Mouse (Mus musculus) forebrain, embryonic 16.5 days (tissue): ENCODE measurements at regions not wholly inside any gene's neighbourhood (a gene's known extent, or its start where the extent isn't known, plus 50 kb on each side); places are given as distances from the start of the nearest gene placed in this dataset.

ENCODE experiments used
- ATAC-seq: fragments of 200-750 bp; cut with Nextera tagmentation; 2 replicates; pipeline ENCODE4 v1.8.0; 2017; ENCODE audit warnings: mild to moderate bottlenecking, moderate library complexity
- H3K27ac ChIP-seq: fragments of 300-500 bp; sonication (generic); 2 replicates; pipeline ENCODE4 v1.5.1; 2014; ENCODE audit warnings: low read length, control low read depth
- H3K27me3 ChIP-seq: fragments of 300-500 bp; sonication (generic); replicated peaks from 2 replicates; pipeline ENCODE4 v1.6.1; 2014; ENCODE audit warnings: low read length; ENCODE audit not compliant: control insufficient read depth, insufficient read depth
- H3K36me3 ChIP-seq: fragments of 300-500 bp; sonication (generic); 2 replicates; pipeline ENCODE4 v1.6.1; 2014; ENCODE audit not compliant: control insufficient read depth, insufficient read depth
- H3K4me1 ChIP-seq: fragments of 300-500 bp; sonication (generic); replicated peaks from 2 replicates; pipeline ENCODE4 v1.6.1; 2014; ENCODE audit warnings: low read length; ENCODE audit not compliant: control insufficient read depth, insufficient read depth
- H3K4me2 ChIP-seq: fragments of 300-500 bp; sonication (generic); 2 replicates; pipeline ENCODE4 v1.6.1; 2014; ENCODE audit warnings: mild to moderate bottlenecking, low read length, control low read depth
- H3K4me3 ChIP-seq: fragments of 300-500 bp; sonication (generic); replicated peaks from 2 replicates; pipeline ENCODE4 v1.5.1; 2014; ENCODE audit warnings: mild to moderate bottlenecking, low read length, control low read depth
- H3K9ac ChIP-seq: fragments of 300-500 bp; sonication (generic); replicated peaks from 2 replicates; pipeline ENCODE4 v1.6.1; 2014; ENCODE audit warnings: low read depth, low read length, control low read depth
- H3K9me3 ChIP-seq: fragments of 300-500 bp; sonication (generic); 2 replicates; pipeline ENCODE4 v1.6.1; 2016; ENCODE audit warnings: low read length; ENCODE audit not compliant: control insufficient read depth
- WGBS: fragments of 180-500 bp; shearing (Covaris S2); extraction: QIAGEN DNeasy Blood & Tissue Kit; methylation state at CpG from one replicate; pipeline ENCODE4 v1.1.7; 2014; 5-methylcytosine and 5-hydroxymethylcytosine counted together

GRCm38 (mm10) chr10:98652084-98652483, 262.1 kb upstream of the Atp2b1 start:
- H3K9me3 ChIP-seq, result no peaks in the 10 kb centered on the region
- H3K27me3 ChIP-seq, result no peaks in the 10 kb centered on the region
- no peak overlapping the region for H3K4me3 ChIP-seq
- 94% methylated on average over 2 of the region's 2 CpGs for WGBS
- no peak overlapping the region for H3K9ac ChIP-seq
- H3K27ac ChIP-seq, result no peak overlapping the region
- no peaks in the 10 kb centered on the region for H3K36me3 ChIP-seq
- H3K4me2 ChIP-seq, result no peak overlapping the region
- no peak for ATAC-seq
- H3K4me1 ChIP-seq, result no peaks in the 10 kb centered on the region

- 40% methylated on average over 1 of the region's 1 CpGs for WGBS
- ATAC-seq, result no peak
- Histone ChIP-seq H3K36me3 (no peaks in the 10 kb centered on the region), H3K9ac (no peak overlapping the region), H3K4me2 (no peak overlapping the region), H3K4me3 (no peak overlapping the region), H3K27me3 (no peaks in the 10 kb centered on the region), H3K4me1 (no peaks in the 10 kb centered on the region), H3K9me3 (no peaks in the 10 kb centered on the region), H3K27ac (no peak overlapping the region)
Measured at GRCm38 (mm10) chr10:98660747-98661146, 253.5 kb upstream of the Atp2b1 start.

- H3K4me2 ChIP-seq, result no peak overlapping the region
- H3K27ac ChIP-seq, result no peak overlapping the region
- no peaks in the 10 kb centered on the region for H3K36me3 ChIP-seq
- H3K27me3 ChIP-seq, result no peaks in the 10 kb centered on the region
- no peak overlapping the region for H3K4me3 ChIP-seq
- H3K9me3 ChIP-seq, result no peaks in the 10 kb centered on the region
- H3K9ac ChIP-seq, result no peak overlapping the region
- no peak for ATAC-seq
- 95% methylated on average over 3 of the region's 3 CpGs for WGBS
- no peaks in the 10 kb centered on the region for H3K4me1 ChIP-seq
Measured at GRCm38 (mm10) chr10:98665936-98666505, 248.2 kb upstream of the Atp2b1 start.

GRCm38 (mm10) chr10:98667728-98668127, 246.5 kb upstream of the Atp2b1 start:
- Histone ChIP-seq H3K27ac (no peak overlapping the region), H3K4me2 (no peak overlapping the region), H3K36me3 (no peaks in the 10 kb centered on the region), H3K27me3 (no peaks in the 10 kb centered on the region), H3K9me3 (no peaks in the 10 kb centered on the region), H3K4me1 (no peaks in the 10 kb centered on the region), H3K4me3 (no peak overlapping the region), H3K9ac (no peak overlapping the region)
- 85% methylated on average over 1 of the region's 1 CpGs for WGBS
- no peak for ATAC-seq

GRCm38 (mm10) chr10:98674131-98674530, 240.1 kb upstream of the Atp2b1 start:
- Histone ChIP-seq H3K9ac (no peak overlapping the region), H3K36me3 (no peaks in the 10 kb centered on the region), H3K9me3 (no peaks in the 10 kb centered on the region), H3K27ac (no peak overlapping the region), H3K4me2 (no peak overlapping the region), H3K4me3 (no peak overlapping the region), H3K27me3 (no peaks in the 10 kb centered on the region), H3K4me1 (no peaks in the 10 kb centered on the region)
- 83% methylated on average over 1 of the region's 1 CpGs for WGBS
- ATAC-seq, result no peak

GRCm38 (mm10) chr10:98676907-98677306, 237.3 kb upstream of the Atp2b1 start:
- Histone ChIP-seq H3K27ac (no peak overlapping the region), H3K9ac (no peak overlapping the region), H3K9me3 (no peaks in the 10 kb centered on the region; the same call in 1 of the 2 replicates), H3K4me2 (no peak overlapping the region), H3K36me3 (no peaks in the 10 kb centered on the region), H3K4me1 (no peaks in the 10 kb centered on the region), H3K27me3 (no peaks in the 10 kb centered on the region), H3K4me3 (no peak overlapping the region)
- 64% methylated on average over 2 of the region's 2 CpGs for WGBS
- no peak for ATAC-seq

- no peak overlapping the region for H3K27ac ChIP-seq
- H3K9ac ChIP-seq, result no peak overlapping the region
- no peak for ATAC-seq
- H3K4me1 ChIP-seq, result no peaks in the 10 kb centered on the region
- H3K36me3 ChIP-seq, result no peaks in the 10 kb centered on the region
- H3K27me3 ChIP-seq, result no peaks in the 10 kb centered on the region
- WGBS, result 80% methylated on average over 4 of the region's 4 CpGs
- H3K4me3 ChIP-seq, result no peak overlapping the region
- H3K9me3 ChIP-seq, result no peaks in the 10 kb centered on the region; the same call in 1 of the 2 replicates
- H3K4me2 ChIP-seq, result no peak overlapping the region
Measured at GRCm38 (mm10) chr10:98678234-98678633, 236.0 kb upstream of the Atp2b1 start.

- H3K27me3 ChIP-seq, result no peaks in the 10 kb centered on the region
- H3K9me3 ChIP-seq, result no peaks in the 10 kb centered on the region; the same call in 1 of the 2 replicates
- H3K9ac ChIP-seq, result no peak overlapping the region
- 97% methylated on average over 1 of the region's 1 CpGs for WGBS
- no peak for ATAC-seq
- no peak overlapping the region for H3K4me2 ChIP-seq
- H3K4me1 ChIP-seq, result no peaks in the 10 kb centered on the region
- no peak overlapping the region for H3K27ac ChIP-seq
- no peaks in the 10 kb centered on the region for H3K36me3 ChIP-seq
- H3K4me3 ChIP-seq, result no peak overlapping the region
Measured at GRCm38 (mm10) chr10:98682436-98682835, 231.8 kb upstream of the Atp2b1 start.

- Histone ChIP-seq H3K4me2 (no peak overlapping the region), H3K36me3 (no peaks in the 10 kb centered on the region), H3K4me3 (no peak overlapping the region), H3K27ac (no peak overlapping the region), H3K27me3 (no peaks in the 10 kb centered on the region), H3K4me1 (no peaks in the 10 kb centered on the region), H3K9me3 (no peaks in the 10 kb centered on the region; the same call in 1 of the 2 replicates), H3K9ac (no peak overlapping the region)
- ATAC-seq, result no peak
- 71% methylated on average over 12 of the region's 12 CpGs for WGBS
Measured at GRCm38 (mm10) chr10:98684195-98684594, 230.0 kb upstream of the Atp2b1 start.

GRCm38 (mm10) chr10:98684707-98685106, 229.5 kb upstream of the Atp2b1 start:
- H3K27ac ChIP-seq, result no peak overlapping the region
- ATAC-seq, result no peak
- H3K4me3 ChIP-seq, result no peak overlapping the region
- H3K9ac ChIP-seq, result no peak overlapping the region
- H3K9me3 ChIP-seq, result no peaks in the 10 kb centered on the region; the same call in 1 of the 2 replicates
- H3K27me3 ChIP-seq, result no peaks in the 10 kb centered on the region
- H3K4me1 ChIP-seq, result no peaks in the 10 kb centered on the region
- no peaks in the 10 kb centered on the region for H3K36me3 ChIP-seq
- no peak overlapping the region for H3K4me2 ChIP-seq
- WGBS, result 67% methylated on average over 8 of the region's 8 CpGs
